Mouse (Mus musculus) erythroblast, embryonic 14.5 days (primary cell): Measurements from ENCODE around the gene Rbm38. TPM values are rescaled to one million over a fixed set of nuclear protein-coding genes. Genes with fewer than 3 reads are reported as not detected.

Source experiments
- H3K27me3 ChIP-seq: 2 replicates; pipeline ENCODE4 v1.6.1; 2012; ENCODE audit warnings: inconsistent platforms; ENCODE audit not compliant: control insufficient read depth
- H3K36me3 ChIP-seq: 2 replicates; pipeline ENCODE4 v1.6.1; 2012; ENCODE audit warnings: mild to moderate bottlenecking, inconsistent platforms; ENCODE audit not compliant: control insufficient read depth
- H3K4me1 ChIP-seq: 2 replicates; pipeline ENCODE4 v1.6.1; 2012; ENCODE audit warnings: inconsistent platforms; ENCODE audit not compliant: control insufficient read depth
- H3K4me3 ChIP-seq: replicated peaks from 2 replicates; pipeline ENCODE3; 2012; ENCODE audit warnings: moderate library complexity, mild to moderate bottlenecking, inconsistent platforms
- H3K9me3 ChIP-seq: 2 replicates; pipeline ENCODE4 v1.6.1; 2012; ENCODE audit warnings: low read length, inconsistent platforms, mixed read lengths; ENCODE audit not compliant: control insufficient read depth
- GATA1 ChIP-seq: IDR thresholded peaks from 2 replicates; pipeline ENCODE4 v1.6.1; 2012; ENCODE audit warnings: low read length, inconsistent platforms, mixed read lengths
- TAL1 ChIP-seq: IDR thresholded peaks from 3 replicates; pipeline ENCODE4 v1.6.1; 2012; ENCODE audit warnings: low read length, inconsistent platforms, mixed read lengths
- polyA plus RNA-seq: library from polyadenylated mRNA; stranded (reverse); fragments of >175 nt; gene quantifications from 2 replicates; pipeline ENCODE4 v1.2.3, GENCODE M21; 2012

The Rbm38 gene
- polyA plus RNA-seq, 1 experiment = 548 TPM

GRCm38 (mm10) chr2:172979666-172980345 lies 40.5 kb upstream of the Rbm38 start:
- TF ChIP-seq TAL1 (no peak), GATA1 (no peak)
- Histone ChIP-seq H3K9me3 (no peaks in the 10 kb centered on the region; the same call in 1 of the 2 replicates), H3K36me3 (no peaks in the 10 kb centered on the region), H3K27me3 (peaks cover 3% of the 10 kb centered on the region; the same call in 1 of the 2 replicates), H3K4me1 (peaks cover 2% of the 10 kb centered on the region; the same call in 1 of the 2 replicates), H3K4me3 (no peak overlapping the region)

GRCm38 (mm10) chr2:172982776-172983561 lies 37.3 kb upstream of the Rbm38 start:
- Histone ChIP-seq H3K27me3 (no peaks in the 10 kb centered on the region), H3K36me3 (no peaks in the 10 kb centered on the region), H3K4me3 (no peak overlapping the region), H3K9me3 (no peaks in the 10 kb centered on the region; the same call in 1 of the 2 replicates), H3K4me1 (no peaks in the 10 kb centered on the region)
- TF ChIP-seq GATA1 (no peak), TAL1 (no peak)

DNA sequence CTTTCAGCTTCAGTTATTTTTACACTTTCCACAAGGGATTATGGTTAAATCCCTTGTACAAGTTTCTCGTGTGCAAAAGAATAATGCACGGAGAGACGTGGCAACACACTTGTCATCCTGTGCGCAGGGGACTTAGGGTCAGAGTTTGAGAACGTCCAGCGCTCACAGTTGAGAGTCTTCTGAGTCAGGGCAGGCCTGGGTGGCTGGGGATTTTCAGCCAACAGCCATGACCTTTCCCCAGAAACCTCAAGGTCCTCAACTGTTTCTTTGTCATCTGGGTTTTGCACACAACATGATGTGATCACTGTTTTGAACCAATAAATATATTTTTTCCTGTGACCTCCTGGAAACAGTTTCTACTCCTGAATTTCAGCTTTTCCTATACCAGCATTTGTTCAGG lies 30.1 kb upstream of the Rbm38 start:
- Histone ChIP-seq H3K4me3 (no peak overlapping the region), H3K9me3 (no peaks in the 10 kb centered on the region), H3K36me3 (no peaks in the 10 kb centered on the region), H3K4me1 (no peaks in the 10 kb centered on the region), H3K27me3 (no peaks in the 10 kb centered on the region; the same call in 1 of the 2 replicates)
- TF ChIP-seq GATA1 (no peak), TAL1 (no peak)

GRCm38 (mm10) chr2:172996207-172996606 lies 24.1 kb upstream of the Rbm38 start:
- Histone ChIP-seq H3K4me1 (peaks cover 19% of the 10 kb centered on the region), H3K9me3 (no peaks in the 10 kb centered on the region), H3K4me3 (no peak overlapping the region), H3K36me3 (peaks cover 2% of the 10 kb centered on the region), H3K27me3 (no peaks in the 10 kb centered on the region; the same call in 1 of the 2 replicates)
- TF ChIP-seq TAL1 = no peak
- TF ChIP-seq GATA1 = no peak

DNA sequence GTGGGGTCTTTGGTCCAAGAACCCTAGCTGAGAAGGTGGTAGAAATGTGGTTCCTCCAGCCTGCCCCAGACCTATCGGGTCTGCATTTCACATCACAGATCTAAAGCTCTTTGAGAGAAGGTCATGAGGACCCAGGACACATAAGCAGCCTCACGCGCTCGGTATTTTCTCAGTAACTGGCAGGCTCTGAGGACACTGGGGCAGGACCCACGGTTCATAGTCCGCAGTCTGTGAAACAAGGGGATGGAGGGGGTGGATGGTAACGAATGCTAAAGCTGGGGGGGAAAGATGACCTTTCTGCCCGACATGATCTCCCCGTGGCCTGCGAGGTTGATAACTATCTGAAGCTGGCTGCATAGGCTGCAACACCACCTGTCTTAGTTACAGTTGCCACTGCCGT lies 22.6 kb upstream of the Rbm38 start:
- Histone ChIP-seq H3K27me3 (no peaks in the 10 kb centered on the region; the same call in 1 of the 2 replicates), H3K9me3 (no peaks in the 10 kb centered on the region), H3K4me1 (peaks cover 34% of the 10 kb centered on the region), H3K36me3 (peaks cover 18% of the 10 kb centered on the region), H3K4me3 (no peak overlapping the region)
- TF ChIP-seq GATA1 (no peak), TAL1 (no peak)

- Histone ChIP-seq H3K27me3 (no peaks in the 10 kb centered on the region; the same call in 1 of the 2 replicates), H3K4me3 (no peak overlapping the region), H3K9me3 (no peaks in the 10 kb centered on the region), H3K4me1 (peaks cover 39% of the 10 kb centered on the region), H3K36me3 (peaks cover 25% of the 10 kb centered on the region)
- TF ChIP-seq GATA1 (no peak), TAL1 (no peak)
Observed at GRCm38 (mm10) chr2:172998478-172998877, 21.8 kb upstream of the Rbm38 start.

DNA sequence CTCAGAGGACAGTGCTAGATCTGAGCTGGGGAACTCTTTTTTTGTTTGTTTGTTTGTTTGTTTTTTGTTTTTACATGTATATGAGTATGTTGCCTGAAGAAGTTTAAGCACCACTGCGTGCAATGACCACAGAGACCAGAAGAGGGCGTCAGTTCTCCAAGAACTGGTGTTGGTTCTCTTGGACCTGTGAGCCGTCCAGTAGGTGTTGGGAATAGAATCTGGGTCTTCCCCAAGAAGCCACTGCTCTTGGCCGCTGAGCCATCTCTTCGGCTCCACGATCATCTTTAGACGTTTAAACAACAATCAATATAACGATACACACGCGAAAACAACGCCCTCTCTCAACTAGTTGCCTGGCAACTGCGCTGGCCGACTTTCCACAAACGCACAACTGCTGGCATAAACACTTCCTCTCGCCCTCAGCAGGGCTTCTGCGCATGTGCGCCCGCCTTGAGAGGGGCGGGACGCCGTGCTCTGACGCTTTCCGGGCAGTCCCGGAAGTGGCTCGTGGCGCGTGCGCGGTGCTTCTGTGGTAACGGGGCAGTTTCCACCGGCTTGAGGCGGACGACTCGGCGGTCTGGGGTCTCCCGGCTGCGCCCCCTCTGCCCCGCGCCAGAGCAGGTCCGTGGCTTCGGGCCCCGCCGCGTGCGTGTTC lies 20.5 kb upstream of the Rbm38 start, which contains the start of gene Rae1:
Rae1 (plus strand) TSS at position 488 of the 655 bp plus-strand sequence.
- H3K4me3 ChIP-seq = peak within 1 kb of the TSS; percentile 88
- peaks cover 38% of the 10 kb centered on the region for H3K36me3 ChIP-seq
- TF ChIP-seq TAL1 (no peak), GATA1 (no peak)
- H3K27me3 ChIP-seq = no peaks in the 10 kb centered on the region
- no peaks in the 10 kb centered on the region for H3K9me3 ChIP-seq
- peaks cover 42% of the 10 kb centered on the region for H3K4me1 ChIP-seq

DNA sequence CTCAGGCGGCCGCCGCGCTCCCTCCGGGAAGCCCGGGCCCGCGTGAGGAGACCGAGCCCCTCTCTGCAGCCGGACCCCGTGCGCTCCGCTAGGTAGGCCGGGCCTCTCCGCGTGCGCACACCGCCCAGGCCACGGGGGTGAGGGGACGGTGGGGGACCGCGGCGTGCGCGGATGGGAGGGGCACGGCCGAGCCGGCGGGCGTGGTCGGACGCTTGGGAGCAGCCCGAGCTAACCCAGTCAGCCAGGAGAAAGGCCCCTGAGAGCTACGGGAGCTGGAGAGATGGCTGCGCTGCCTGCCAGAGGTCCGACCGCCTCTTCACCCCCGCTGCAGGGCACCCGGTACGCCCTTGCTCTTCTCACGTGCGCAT lies 20.0 kb upstream of the Rbm38 start:
- peaks cover 43% of the 10 kb centered on the region for H3K36me3 ChIP-seq
- peaks cover 44% of the 10 kb centered on the region for H3K4me1 ChIP-seq
- H3K9me3 ChIP-seq = no peaks in the 10 kb centered on the region
- H3K4me3 ChIP-seq = peak overlapping the region; percentile 88
- H3K27me3 ChIP-seq = no peaks in the 10 kb centered on the region
- TF ChIP-seq GATA1 = no peak
- TF ChIP-seq TAL1 = no peak

DNA sequence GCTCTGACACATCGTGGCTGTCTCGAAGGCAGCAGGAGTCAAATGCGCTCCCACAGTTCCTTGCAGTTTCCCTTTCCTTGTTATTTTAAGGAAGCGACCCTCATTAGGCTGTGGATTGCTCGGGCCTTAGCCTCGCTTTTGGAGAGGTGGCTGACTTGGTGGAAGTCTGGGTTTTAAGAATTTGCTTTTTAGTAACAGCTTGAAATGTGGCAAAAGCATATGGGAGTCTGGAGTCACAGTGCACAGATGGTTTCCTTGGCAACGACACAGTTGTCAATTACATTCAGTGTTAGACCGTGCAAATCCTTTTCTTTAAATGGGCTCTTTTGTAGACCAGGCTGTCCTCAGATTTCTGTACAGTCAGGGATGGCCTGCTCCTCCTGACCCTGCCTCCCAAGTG lies 19.4 kb upstream of the Rbm38 start:
- Histone ChIP-seq H3K4me1 (peaks cover 46% of the 10 kb centered on the region), H3K36me3 (peaks cover 49% of the 10 kb centered on the region), H3K27me3 (no peaks in the 10 kb centered on the region), H3K4me3 (peak overlapping the region; percentile 88), H3K9me3 (no peaks in the 10 kb centered on the region)
- TF ChIP-seq GATA1 = no peak
- no peak for TF ChIP-seq TAL1
